Mouse (Mus musculus) MEL (cell line): ENCODE measurements around the gene Zfp652. TPM values are rescaled to one million over a fixed set of nuclear protein-coding genes. Genes with fewer than 3 reads are reported as not detected.

Experiments
- DNase-seq: peaks from one replicate; pipeline ENCODE4 v3.0.0; 2011; ENCODE audit warnings: low read depth, low spot score
- H3K27ac ChIP-seq: 2 replicates; pipeline ENCODE4 v1.5.1; 2012; ENCODE audit warnings: low read depth, mild to moderate bottlenecking, control low read depth, low read length, moderate library complexity; ENCODE audit not compliant: control insufficient read depth
- H3K27me3 ChIP-seq, 2 experiments: fragments of 150-350 bp in 1 of 2; sonication (generic) in 1 of 2; 2 replicates each; pipeline ENCODE4 v1.6.1; 2012; ENCODE audit warnings: low read length in 2 of 2, mild to moderate bottlenecking in 2 of 2, improper control_type of control experiment in 1 of 2, moderate library complexity in 1 of 2; ENCODE audit not compliant: insufficient read depth in 2 of 2, control insufficient read depth in 1 of 2
- H3K36me3 ChIP-seq, 2 experiments: 2 replicates each; pipeline ENCODE4 v1.6.1; 2012 to 2014; ENCODE audit warnings: low read length in 2 of 2, improper control_type of control experiment in 1 of 2, inconsistent platforms in 1 of 2, mild to moderate bottlenecking in 1 of 2; ENCODE audit not compliant: insufficient read depth in 2 of 2, control insufficient read depth in 1 of 2
- H3K4me1 ChIP-seq, 2 experiments: fragments of 150-350 bp in 1 of 2; sonication (generic) in 1 of 2; 2 replicates each; pipeline ENCODE4 v1.6.1; 2012; ENCODE audit warnings: low read length in 2 of 2, improper control_type of control experiment in 1 of 2, mild to moderate bottlenecking in 1 of 2; ENCODE audit not compliant: insufficient read depth in 2 of 2, control insufficient read depth in 1 of 2
- H3K4me3 ChIP-seq, 2 experiments: fragments of 150-350 bp in 1 of 2; sonication (generic) in 1 of 2; 2 replicates each; pipeline ENCODE4 v1.5.1; 2012; ENCODE audit warnings: low read depth in 2 of 2, low read length in 2 of 2, mild to moderate bottlenecking in 2 of 2, moderate library complexity in 2 of 2, control low read depth in 1 of 2, improper control_type of control experiment in 1 of 2; ENCODE audit not compliant: control insufficient read depth in 1 of 2, insufficient read depth in 1 of 2
- H3K79me2 ChIP-seq: 2 replicates; pipeline ENCODE4 v1.6.1; 2012; ENCODE audit warnings: mild to moderate bottlenecking, low read length, moderate library complexity; ENCODE audit not compliant: control insufficient read depth, poor library complexity, insufficient read depth
- H3K9ac ChIP-seq: 2 replicates; pipeline ENCODE4 v1.6.1; 2012; ENCODE audit warnings: low read depth, mild to moderate bottlenecking, control low read depth, low read length, moderate library complexity; ENCODE audit not compliant: control insufficient read depth, poor library complexity, severe bottlenecking
- H3K9me3 ChIP-seq: fragments of 150-350 bp; sonication (generic); replicated peaks from 2 replicates; pipeline ENCODE4 v1.6.1; 2012; ENCODE audit warnings: mild to moderate bottlenecking, low read length, improper control_type of control experiment, moderate library complexity; ENCODE audit not compliant: insufficient read depth
- BHLHE40 ChIP-seq: IDR thresholded peaks from 2 replicates; pipeline ENCODE4 v1.6.1; 2012; ENCODE audit warnings: low read depth, mild to moderate bottlenecking, inconsistent platforms, low read length, improper control_type of control experiment, borderline replicate concordance
- CHD1 ChIP-seq: IDR thresholded peaks from 2 replicates; pipeline ENCODE4 v1.6.1; 2012; ENCODE audit warnings: low read depth, mild to moderate bottlenecking, inconsistent platforms, low read length, improper control_type of control experiment
- CHD2 ChIP-seq: IDR thresholded peaks from 2 replicates; pipeline ENCODE4 v1.6.1; 2011; ENCODE audit warnings: low read length, improper control_type of control experiment
- EP300 ChIP-seq, 2 experiments: IDR thresholded peaks; 2 replicates each; pipeline ENCODE4 v1.6.1; 2011; ENCODE audit warnings: improper control_type of control experiment in 2 of 2, low read length in 2 of 2, low read depth in 1 of 2, mild to moderate bottlenecking in 1 of 2
- ETS1 ChIP-seq: IDR thresholded peaks from 2 replicates; pipeline ENCODE4 v1.6.1; 2012; ENCODE audit warnings: low read depth, mild to moderate bottlenecking, inconsistent platforms, low read length, improper control_type of control experiment, moderate library complexity
- GABPA ChIP-seq: IDR thresholded peaks from 2 replicates; pipeline ENCODE4 v1.6.1; 2012; ENCODE audit warnings: low read depth, mild to moderate bottlenecking, inconsistent platforms, low read length, improper control_type of control experiment, moderate library complexity
- GATA1 ChIP-seq: IDR thresholded peaks from 2 replicates; pipeline ENCODE4 v1.6.1; 2011; ENCODE audit warnings: low read depth, low read length, improper control_type of control experiment
- MAX ChIP-seq: IDR thresholded peaks from 2 replicates; pipeline ENCODE4 v1.6.1; 2011; ENCODE audit warnings: low read length, improper control_type of control experiment
- MXI1 ChIP-seq: IDR thresholded peaks from 2 replicates; pipeline ENCODE4 v1.6.1; 2011; ENCODE audit warnings: mild to moderate bottlenecking, low read depth, low read length, improper control_type of control experiment
- MYC ChIP-seq: IDR thresholded peaks from 2 replicates; pipeline ENCODE4 v1.6.1; 2011; ENCODE audit warnings: low read depth, mild to moderate bottlenecking, low read length, improper control_type of control experiment, moderate library complexity
- NELFE ChIP-seq: IDR thresholded peaks from 2 replicates; pipeline ENCODE4 v1.6.1; 2011; ENCODE audit warnings: low read depth, low read length, improper control_type of control experiment
- POLR2AphosphoS2 ChIP-seq: IDR thresholded peaks from 2 replicates; pipeline ENCODE4 v1.6.1; 2011; ENCODE audit warnings: low read length, improper control_type of control experiment
- RCOR1 ChIP-seq: IDR thresholded peaks from 2 replicates; pipeline ENCODE4 v1.6.1; 2012; ENCODE audit warnings: low read depth, mild to moderate bottlenecking, inconsistent platforms, low read length, improper control_type of control experiment
- SIN3A ChIP-seq: IDR thresholded peaks from 2 replicates; pipeline ENCODE4 v1.6.1; 2012; ENCODE audit warnings: low read length, improper control_type of control experiment, inconsistent platforms
- TAL1 ChIP-seq: IDR thresholded peaks from 2 replicates; pipeline ENCODE4 v1.6.1; 2012; ENCODE audit warnings: mild to moderate bottlenecking, inconsistent platforms, low read length, moderate library complexity, mixed read lengths
- TCF12 ChIP-seq: IDR thresholded peaks from 2 replicates; pipeline ENCODE4 v1.6.1; 2014; ENCODE audit warnings: low read depth, mild to moderate bottlenecking, inconsistent platforms, low read length, improper control_type of control experiment, moderate library complexity
- UBTF ChIP-seq: IDR thresholded peaks from 2 replicates; pipeline ENCODE4 v1.6.1; 2012; ENCODE audit warnings: low read depth, mild to moderate bottlenecking, inconsistent platforms, low read length, improper control_type of control experiment, moderate library complexity, borderline replicate concordance; ENCODE audit not compliant: insufficient read depth
- USF1 ChIP-seq: IDR thresholded peaks from 2 replicates; pipeline ENCODE4 v1.6.1; 2014; ENCODE audit warnings: low read depth, mild to moderate bottlenecking, inconsistent platforms, low read length, improper control_type of control experiment, moderate library complexity
- ZC3H11A ChIP-seq: IDR thresholded peaks from 2 replicates; pipeline ENCODE4 v1.6.1; 2012; ENCODE audit warnings: low read depth, mild to moderate bottlenecking, inconsistent platforms, low read length, improper control_type of control experiment
- ZKSCAN1 ChIP-seq: IDR thresholded peaks from 2 replicates; pipeline ENCODE4 v1.6.1; 2012; ENCODE audit warnings: low read depth, mild to moderate bottlenecking, inconsistent platforms, low read length, improper control_type of control experiment, moderate library complexity
- ZMIZ1 ChIP-seq: IDR thresholded peaks from 2 replicates; pipeline ENCODE4 v1.6.1; 2012; ENCODE audit warnings: low read depth, mild to moderate bottlenecking, inconsistent platforms, low read length, improper control_type of control experiment, moderate library complexity
- ZNF384 ChIP-seq: IDR thresholded peaks from 2 replicates; pipeline ENCODE4 v1.6.1; 2012; ENCODE audit warnings: low read depth, mild to moderate bottlenecking, inconsistent platforms, low read length, improper control_type of control experiment
- polyA plus RNA-seq, 2 experiments: library from polyadenylated mRNA; stranded (reverse) in 1 of 2; unstranded in 1 of 2; fragments of >175 nt in 1 of 2; fragments of >200 nt in 1 of 2; gene quantifications; 2 replicates each; pipeline versions ENCODE4 v1.2.1 to v1.2.4; 2012; ENCODE audit warnings: low replicate concordance in 2 of 2, low read depth in 1 of 2; ENCODE audit not compliant: insufficient read length in 2 of 2, insufficient read depth in 1 of 2, missing spikeins in 1 of 2
- total RNA-seq: library from RNA; depleted of rRNA; stranded (reverse); fragments of 300-350 nt; gene quantifications from 2 replicates; pipeline ENCODE4 v1.2.3, GENCODE M21; 2012

Gene Zfp652
- total and polyA plus RNA-seq, 3 experiments = 19.3 to 38.5 (median 31.8) TPM

DNA sequence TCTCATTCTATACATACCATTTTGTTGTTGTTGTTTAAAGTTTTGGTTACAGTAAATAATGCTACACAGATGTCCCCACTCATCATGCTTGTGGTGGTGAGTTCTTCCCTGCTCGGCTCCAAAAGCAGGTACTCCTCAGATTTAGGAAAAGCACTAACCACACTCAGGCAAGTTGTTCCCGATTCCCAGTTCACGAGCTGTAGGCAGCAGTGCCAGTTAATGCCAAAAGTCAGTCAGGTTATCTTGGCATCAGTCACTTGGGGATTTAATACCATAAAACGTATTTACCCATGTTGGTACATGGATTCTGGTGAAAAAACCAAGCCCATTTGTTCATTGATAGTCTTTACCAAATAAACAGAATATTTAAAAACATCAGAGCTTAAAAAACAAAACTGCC, 13.7 kb downstream of the Zfp652 start:
- no peaks in the 10 kb centered on the region for H3K9me3 ChIP-seq
- no peaks in the 10 kb centered on the region for H3K27me3 ChIP-seq
- H3K27ac ChIP-seq = no peak overlapping the region
- TF ChIP-seq MAX (no peak), ETS1 (no peak)
- no peak overlapping the region for H3K9ac ChIP-seq
- peaks cover 62% of the 10 kb centered on the region for H3K79me2 ChIP-seq
- DNase-seq = no peak
- no peak overlapping the region for H3K4me3 ChIP-seq
- peaks cover 19 to 34% of the 10 kb centered on the region in 2 experiments for H3K36me3 ChIP-seq
- peaks cover 23 to 25% of the 10 kb centered on the region in 2 experiments for H3K4me1 ChIP-seq

DNA sequence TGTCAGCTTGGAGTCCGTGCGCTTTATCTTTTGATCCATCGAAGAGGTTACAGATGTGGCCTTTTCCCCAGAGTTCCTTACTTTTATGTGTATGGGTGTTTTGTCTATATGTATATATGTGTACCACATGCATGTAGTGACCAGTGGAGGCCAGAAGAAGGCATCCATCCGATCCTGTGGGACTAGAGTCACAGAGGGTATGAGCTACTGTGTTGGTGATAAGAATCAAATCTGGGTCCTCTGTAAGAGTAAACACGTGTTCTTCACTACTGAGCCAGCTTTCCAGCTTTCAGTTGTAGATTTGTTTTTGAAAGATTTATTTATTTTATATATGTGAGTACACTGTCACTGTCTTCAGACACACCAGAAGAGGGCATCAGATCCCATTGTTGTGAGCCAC, 15.5 kb downstream of the Zfp652 start:
- Histone ChIP-seq H3K9me3 (no peaks in the 10 kb centered on the region), H3K9ac (no peak overlapping the region), H3K4me1 (peaks cover 23 to 25% of the 10 kb centered on the region in 2 experiments), H3K27me3 (no peaks in the 10 kb centered on the region), H3K27ac (no peak overlapping the region), H3K4me3 (no peak overlapping the region), H3K79me2 (peaks cover 64% of the 10 kb centered on the region), H3K36me3 (peaks cover 14 to 34% of the 10 kb centered on the region in 2 experiments)
- no peak for DNase-seq
- TF ChIP-seq GATA1 (no peak), MXI1 (0 out of 2 replicates have a peak, but pooled peaks have one; percentile 23), CHD1 (0 out of 2 replicates have a peak, but pooled peaks have one; percentile 55)

DNA sequence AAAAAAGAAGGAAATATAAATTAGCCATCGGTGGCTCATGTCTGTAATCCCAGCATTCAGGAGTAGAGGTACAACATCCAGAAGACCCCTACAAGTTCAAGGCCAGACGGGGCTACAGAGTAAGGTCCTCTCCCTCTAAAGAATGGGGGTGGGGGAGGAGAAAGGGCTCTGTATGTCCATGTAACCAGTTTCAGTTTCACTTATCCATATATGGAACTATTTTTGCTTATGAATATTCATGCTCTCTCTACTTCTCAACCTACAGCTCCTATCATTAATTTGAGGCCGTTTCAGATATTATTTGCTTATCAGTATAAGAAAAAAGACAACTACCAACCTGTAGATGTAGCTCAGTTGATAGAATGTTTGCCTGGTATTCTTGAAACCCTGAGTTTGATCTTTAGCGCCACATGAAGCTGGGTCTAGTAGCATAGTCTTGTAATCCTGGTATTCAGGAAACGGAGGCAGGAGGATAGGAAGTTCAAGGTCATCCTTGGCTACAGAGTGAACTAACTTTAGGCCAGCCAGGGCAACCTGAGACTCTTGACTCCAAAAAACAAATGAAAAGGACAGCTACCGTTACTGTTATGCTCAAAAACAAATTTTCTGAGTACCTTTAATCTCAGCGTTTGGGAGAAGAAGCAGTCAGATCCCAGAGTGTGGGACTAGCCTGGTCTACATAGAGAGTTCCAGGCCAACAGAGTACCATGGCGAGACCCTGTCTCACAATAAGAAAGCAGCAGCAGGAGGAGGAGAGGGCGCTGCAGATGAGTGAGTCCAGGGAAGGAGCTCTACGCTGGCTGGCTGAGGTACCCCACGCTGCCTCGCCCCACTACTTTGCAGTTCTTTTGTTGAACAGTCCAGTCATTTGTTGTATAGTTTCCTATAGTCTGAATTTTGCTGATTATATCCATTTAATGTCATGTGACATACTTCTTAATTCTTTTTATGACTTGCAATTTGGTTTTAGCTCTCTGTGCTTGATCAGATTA, 16.7 kb downstream of the Zfp652 start:
- Histone ChIP-seq H3K27me3 (no peaks in the 10 kb centered on the region), H3K27ac (no peak overlapping the region), H3K9ac (0 out of 2 replicates have a peak overlapping the region, but pooled peaks have one; percentile 3), H3K79me2 (peaks cover 58% of the 10 kb centered on the region), H3K9me3 (no peaks in the 10 kb centered on the region), H3K36me3 (peaks cover 19 to 34% of the 10 kb centered on the region in 2 experiments), H3K4me3 (peak overlapping the region; percentile 5 to 48; a peak in 2 of 4 replicates), H3K4me1 (peaks cover 23 to 25% of the 10 kb centered on the region in 2 experiments)
- DNase-seq = peak; percentile 39
- peak; percentile 34 to 35; a peak in 1 of 4 replicates for TF ChIP-seq EP300 (IDR thresholded peaks at IDR 0.05; ENCODE audit: low read depth in 1 of 2, low read length in 2 of 2)
- TF ChIP-seq ZKSCAN1 = no peak
- TF ChIP-seq CHD2 = peak; percentile 28; the same call in 1 of the 2 replicates
- TF ChIP-seq GABPA = no peak
- 0 out of 2 replicates have a peak, but pooled peaks have one; percentile 23 for TF ChIP-seq MYC
- no peak for TF ChIP-seq RCOR1
- TF ChIP-seq CHD1 = no peak
- 0 out of 2 replicates have a peak, but pooled peaks have one; percentile 11 for TF ChIP-seq BHLHE40
- TF ChIP-seq ZMIZ1 = no peak
- no peak for TF ChIP-seq TAL1
- no peak for TF ChIP-seq ZC3H11A
- TF ChIP-seq UBTF = no peak
- no peak for TF ChIP-seq TCF12
- no peak for TF ChIP-seq MXI1
- no peak for TF ChIP-seq NELFE
- peak; percentile 77 for TF ChIP-seq ETS1
- TF ChIP-seq USF1 = peak; percentile 56
- TF ChIP-seq POLR2AphosphoS2 = no peak
- TF ChIP-seq ZNF384 = no peak
- TF ChIP-seq GATA1 = peak; percentile 37; the same call in 1 of the 2 replicates
- TF ChIP-seq MAX = no peak
- TF ChIP-seq SIN3A = peak; percentile 27; the same call in 1 of the 2 replicates
